Mouse (Mus musculus): ENCODE measurements at regions not wholly inside any gene's neighbourhood (a gene's known extent, or its start where the extent isn't known, plus 50 kb on each side); places are given as distances from the start of the nearest gene placed in this dataset.

- DNase-seq (ENCODE audit: low spot score), result no peak
- no peaks in the 10 kb centered on the region for H3K4me1 ChIP-seq (replicated peaks; ENCODE audit: control insufficient read depth, insufficient read depth, low read length)
- no peak overlapping the region for H3K9ac ChIP-seq (ENCODE audit: low read depth, low read length)
- no peaks in the 10 kb centered on the region for H3K36me3 ChIP-seq (ENCODE audit: control insufficient read depth, insufficient read depth, low read length)
- WGBS, result 66% methylated on average over 10 of the region's 10 CpGs
- H3K4me3 ChIP-seq (ENCODE audit: low read depth, low read length), result no peak overlapping the region
- no peak overlapping the region for H3K4me2 ChIP-seq
- no peak for ATAC-seq (replicated peaks; ENCODE audit: low FRiP score)
- H3K27ac ChIP-seq (ENCODE audit: low read depth, low read length), result no peak overlapping the region
- peaks cover 25% of the 10 kb centered on the region for H3K27me3 ChIP-seq (replicated peaks; ENCODE audit: control insufficient read depth, insufficient read depth, low read length)
- no peaks in the 10 kb centered on the region for H3K9me3 ChIP-seq (ENCODE audit: control insufficient read depth, low read length)
These were observed 155.9 kb downstream of the 2410131K14Rik start for GRCm38 (mm10) chr5:118400926-118401325.

DNA sequence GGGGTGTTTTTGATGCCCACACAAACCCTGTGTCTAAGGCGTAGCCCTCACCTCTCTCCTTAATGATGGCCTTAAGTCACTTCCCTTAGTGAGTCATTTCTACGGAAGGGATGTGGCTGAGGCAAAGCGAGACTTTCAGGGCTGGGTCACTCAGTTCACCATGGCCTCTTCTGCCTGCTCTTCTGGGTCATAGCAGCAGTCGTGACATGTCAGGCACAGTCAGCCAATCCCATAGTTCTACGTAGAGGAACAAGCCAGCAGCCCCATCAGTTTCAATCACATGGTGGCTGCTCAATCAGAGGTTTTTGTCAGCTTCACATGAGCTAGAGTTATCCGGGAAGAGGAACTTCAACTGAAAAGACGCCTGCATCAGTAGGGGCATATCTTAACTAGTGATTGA, 156.1 kb upstream of the Med13l start:
- Histone ChIP-seq H3K9me3 (ENCODE audit: control insufficient read depth, low read length) (no peaks in the 10 kb centered on the region), H3K4me1 (replicated peaks; ENCODE audit: control insufficient read depth, insufficient read depth, low read length) (no peaks in the 10 kb centered on the region), H3K4me3 (ENCODE audit: low read depth, low read length) (no peak overlapping the region), H3K36me3 (ENCODE audit: control insufficient read depth, insufficient read depth, low read length) (no peaks in the 10 kb centered on the region), H3K27me3 (replicated peaks; ENCODE audit: control insufficient read depth, insufficient read depth, low read length) (0 out of 2 replicates have a peak, but pooled peaks cover 6% of the 10 kb centered on the region), H3K4me2 (no peak overlapping the region), H3K27ac (ENCODE audit: low read depth, low read length) (no peak overlapping the region), H3K9ac (ENCODE audit: low read depth, low read length) (no peak overlapping the region)
- WGBS, result 44% methylated on average over 7 of the region's 7 CpGs
- ATAC-seq (replicated peaks; ENCODE audit: low FRiP score) (no peak; the same call in 1 of the 2 replicates), DNase-seq (ENCODE audit: low spot score) (no peak)

DNA sequence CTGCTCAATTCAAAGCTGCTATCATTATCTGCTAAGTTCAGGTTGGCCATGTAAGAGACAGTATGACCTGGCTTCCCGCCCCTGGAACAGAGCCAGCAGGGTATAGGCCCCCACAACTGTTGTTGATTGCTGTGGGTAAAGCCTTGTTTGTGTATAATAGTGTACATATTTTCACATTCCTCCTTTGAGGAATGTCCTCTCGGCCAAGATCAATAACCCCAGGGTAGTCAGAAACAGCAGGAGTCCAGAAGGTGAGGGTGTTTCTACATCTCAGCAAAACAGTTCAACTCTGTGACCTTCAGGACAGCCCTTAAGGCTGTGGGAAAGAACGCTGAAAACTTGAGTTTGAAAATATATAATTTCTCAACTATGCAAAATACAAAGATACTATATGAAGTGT, 155.1 kb upstream of the Med13l start:
- 86% methylated on average over 3 of the region's 3 CpGs for WGBS
- H3K4me1 ChIP-seq (replicated peaks; ENCODE audit: control insufficient read depth, insufficient read depth, low read length), result no peaks in the 10 kb centered on the region
- no peak overlapping the region for H3K9ac ChIP-seq (ENCODE audit: low read depth, low read length)
- ATAC-seq (replicated peaks; ENCODE audit: low FRiP score), result no peak
- 0 out of 2 replicates have a peak, but pooled peaks cover 4% of the 10 kb centered on the region for H3K27me3 ChIP-seq (replicated peaks; ENCODE audit: control insufficient read depth, insufficient read depth, low read length)
- H3K27ac ChIP-seq (ENCODE audit: low read depth, low read length), result no peak overlapping the region
- H3K4me3 ChIP-seq (ENCODE audit: low read depth, low read length), result no peak overlapping the region
- no peaks in the 10 kb centered on the region for H3K9me3 ChIP-seq (ENCODE audit: control insufficient read depth, low read length)
- no peak overlapping the region for H3K4me2 ChIP-seq
- H3K36me3 ChIP-seq (ENCODE audit: control insufficient read depth, insufficient read depth, low read length), result no peaks in the 10 kb centered on the region
- no peak for DNase-seq (ENCODE audit: low spot score)

DNA sequence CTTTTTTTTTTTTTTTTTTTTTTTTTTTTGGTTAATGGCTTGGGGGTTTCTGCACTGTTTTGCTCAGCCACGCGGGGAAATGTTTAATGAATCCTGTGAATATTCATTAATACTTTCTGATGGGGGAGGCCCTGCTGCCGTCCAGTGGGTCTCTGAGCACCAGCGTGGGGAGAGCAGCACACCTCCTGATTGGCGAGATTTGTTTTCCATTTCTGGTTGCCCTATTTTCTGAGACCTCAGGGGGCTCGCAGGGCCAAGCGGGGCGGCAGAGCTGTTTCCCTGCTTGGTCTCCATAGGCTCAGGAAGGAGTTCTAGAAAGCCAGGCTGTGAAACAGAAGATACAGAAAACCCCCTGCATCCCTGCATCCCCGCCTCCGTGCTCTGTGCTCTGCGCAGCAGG, 153.0 kb upstream of the Med13l start:
- H3K9ac ChIP-seq (ENCODE audit: low read depth, low read length), result no peak overlapping the region
- H3K36me3 ChIP-seq (ENCODE audit: control insufficient read depth, insufficient read depth, low read length), result no peaks in the 10 kb centered on the region
- H3K27me3 ChIP-seq (replicated peaks; ENCODE audit: control insufficient read depth, insufficient read depth, low read length), result no peaks in the 10 kb centered on the region
- H3K9me3 ChIP-seq (ENCODE audit: control insufficient read depth, low read length), result no peaks in the 10 kb centered on the region
- H3K4me1 ChIP-seq (replicated peaks; ENCODE audit: control insufficient read depth, insufficient read depth, low read length), result no peaks in the 10 kb centered on the region
- no peak overlapping the region for H3K4me2 ChIP-seq
- ATAC-seq (replicated peaks; ENCODE audit: low FRiP score), result no peak
- no peak for DNase-seq (ENCODE audit: low spot score)
- WGBS, result 62% methylated on average over 11 of the region's 11 CpGs
- H3K27ac ChIP-seq (ENCODE audit: low read depth, low read length), result no peak overlapping the region
- no peak overlapping the region for H3K4me3 ChIP-seq (ENCODE audit: low read depth, low read length)

GRCm38 (mm10) chr5:118407973-118408372, 152.5 kb upstream of the Med13l start:
- DNase-seq (ENCODE audit: low spot score), result no peak
- H3K4me1 ChIP-seq (replicated peaks; ENCODE audit: control insufficient read depth, insufficient read depth, low read length), result no peaks in the 10 kb centered on the region
- no peaks in the 10 kb centered on the region for H3K9me3 ChIP-seq (ENCODE audit: control insufficient read depth, low read length)
- no peak overlapping the region for H3K27ac ChIP-seq (ENCODE audit: low read depth, low read length)
- no peak overlapping the region for H3K4me3 ChIP-seq (ENCODE audit: low read depth, low read length)
- no peak for ATAC-seq (replicated peaks; ENCODE audit: low FRiP score)
- H3K9ac ChIP-seq (ENCODE audit: low read depth, low read length), result no peak overlapping the region
- H3K36me3 ChIP-seq (ENCODE audit: control insufficient read depth, insufficient read depth, low read length), result no peaks in the 10 kb centered on the region
- WGBS, result 73% methylated on average over 3 of the region's 3 CpGs
- no peaks in the 10 kb centered on the region for H3K27me3 ChIP-seq (replicated peaks; ENCODE audit: control insufficient read depth, insufficient read depth, low read length)
- H3K4me2 ChIP-seq, result no peak overlapping the region

- H3K27me3 ChIP-seq (replicated peaks; ENCODE audit: control insufficient read depth, insufficient read depth, low read length), result no peaks in the 10 kb centered on the region
- ATAC-seq (replicated peaks; ENCODE audit: low FRiP score) (no peak), DNase-seq (ENCODE audit: low spot score) (no peak)
- H3K9ac ChIP-seq (ENCODE audit: low read depth, low read length), result no peak overlapping the region
- no peak overlapping the region for H3K4me3 ChIP-seq (ENCODE audit: low read depth, low read length)
- 74% methylated on average over 8 of the region's 8 CpGs for WGBS
- no peak overlapping the region for H3K4me2 ChIP-seq
- H3K36me3 ChIP-seq (ENCODE audit: control insufficient read depth, insufficient read depth, low read length), result no peaks in the 10 kb centered on the region
- no peaks in the 10 kb centered on the region for H3K9me3 ChIP-seq (ENCODE audit: control insufficient read depth, low read length)
- no peaks in the 10 kb centered on the region for H3K4me1 ChIP-seq (replicated peaks; ENCODE audit: control insufficient read depth, insufficient read depth, low read length)
- H3K27ac ChIP-seq (ENCODE audit: low read depth, low read length), result no peak overlapping the region
These were observed 151.7 kb upstream of the Med13l start for GRCm38 (mm10) chr5:118408826-118409225.

DNA sequence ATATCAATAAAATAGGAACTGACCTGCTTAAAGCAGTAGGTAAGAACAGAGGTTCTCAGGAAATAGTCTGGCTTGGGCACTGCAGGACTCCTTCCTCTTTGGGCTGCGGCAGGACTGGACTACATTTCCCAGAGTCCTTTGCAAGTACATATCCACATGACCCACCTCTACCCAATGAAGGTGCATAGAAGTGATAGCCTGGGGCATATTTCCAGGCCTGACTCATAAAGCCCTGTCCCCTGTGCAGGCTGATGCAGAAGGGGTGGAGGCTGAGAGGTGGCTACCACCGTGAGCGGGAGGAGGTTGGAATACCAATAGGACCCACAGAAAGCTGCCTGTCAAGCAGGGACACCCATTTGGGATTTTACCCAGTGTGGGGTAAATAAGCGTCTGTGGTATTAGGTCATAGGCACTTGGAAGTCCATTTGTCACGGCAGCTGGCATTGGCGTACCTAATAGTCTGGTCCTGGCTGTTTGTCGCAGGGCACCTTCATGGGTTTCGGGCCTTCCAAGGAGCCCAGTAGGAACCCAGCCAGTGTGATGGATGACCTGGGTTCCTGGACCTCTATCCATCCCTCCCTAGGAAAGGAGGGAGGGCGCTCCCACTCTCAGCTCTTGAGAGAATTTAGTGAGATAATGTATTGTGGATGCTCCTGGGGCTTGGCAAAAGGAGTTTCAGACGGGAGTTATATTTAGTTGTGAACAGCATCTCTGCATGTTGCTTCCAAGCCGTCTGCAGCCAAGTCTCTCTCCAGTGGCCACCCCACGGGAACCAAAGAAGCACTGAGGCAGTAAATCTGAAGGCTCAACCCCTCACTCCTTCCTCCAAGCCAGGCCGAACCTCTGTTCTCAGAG, 146.8 kb upstream of the Med13l start:
- Histone ChIP-seq H3K27ac (ENCODE audit: low read depth, low read length) (no peak overlapping the region), H3K9me3 (ENCODE audit: control insufficient read depth, low read length) (no peaks in the 10 kb centered on the region), H3K4me3 (ENCODE audit: low read depth, low read length) (no peak overlapping the region), H3K27me3 (replicated peaks; ENCODE audit: control insufficient read depth, insufficient read depth, low read length) (no peaks in the 10 kb centered on the region), H3K4me2 (no peak overlapping the region), H3K9ac (ENCODE audit: low read depth, low read length) (no peak overlapping the region), H3K4me1 (replicated peaks; ENCODE audit: control insufficient read depth, insufficient read depth, low read length) (no peaks in the 10 kb centered on the region), H3K36me3 (ENCODE audit: control insufficient read depth, insufficient read depth, low read length) (no peaks in the 10 kb centered on the region)
- ATAC-seq (replicated peaks; ENCODE audit: low FRiP score), result peak; percentile 91
- WGBS, result 69% methylated on average over 13 of the region's 13 CpGs
- DNase-seq (ENCODE audit: low spot score), result peak; percentile 41

- Histone ChIP-seq H3K4me2 (0 out of 2 replicates have a peak overlapping the region, but pooled peaks have one; percentile 8), H3K4me3 (ENCODE audit: low read depth, low read length) (no peak overlapping the region), H3K9ac (ENCODE audit: low read depth, low read length) (no peak overlapping the region), H3K27me3 (replicated peaks; ENCODE audit: control insufficient read depth, insufficient read depth, low read length) (no peaks in the 10 kb centered on the region), H3K4me1 (replicated peaks; ENCODE audit: control insufficient read depth, insufficient read depth, low read length) (peaks cover 7% of the 10 kb centered on the region; the same call in 1 of the 2 replicates), H3K27ac (ENCODE audit: low read depth, low read length) (no peak overlapping the region), H3K9me3 (ENCODE audit: control insufficient read depth, low read length) (no peaks in the 10 kb centered on the region), H3K36me3 (ENCODE audit: control insufficient read depth, insufficient read depth, low read length) (no peaks in the 10 kb centered on the region)
- DNase-seq (ENCODE audit: low spot score), result no peak
- ATAC-seq (replicated peaks; ENCODE audit: low FRiP score), result peak; percentile 92
- 71% methylated on average over 7 of the region's 7 CpGs for WGBS
These were observed 141.0 kb upstream of the Med13l start for GRCm38 (mm10) chr5:118419344-118420037.
